Mouse (Mus musculus): ENCODE data around the gene Zfand2a.

GRCm38 (mm10) chr5:139491348-139491747 lies 7.0 kb upstream of the Zfand2a start:
- TF ChIP-seq CTCF (IDR thresholded peaks at IDR 0.05; ENCODE audit: low read depth, low read length) = no peak
- TF ChIP-seq POLR2AphosphoS5 (IDR thresholded peaks at IDR 0.05; ENCODE audit: insufficient replicate concordance, low read depth, low read length) = no peak
- no peak for TF ChIP-seq TAL1 (conservative IDR thresholded peaks at IDR 0.05; ENCODE audit: low read depth, low read length)
